Mouse (Mus musculus) stomach, embryonic 14.5 days (tissue): Measurements from ENCODE around the gene Gm26897. TPM values are rescaled to one million over a fixed set of nuclear protein-coding genes. Genes with fewer than 3 reads are reported as not detected.

Source experiments
- ATAC-seq: fragments of 200-750 bp; cut with Nextera tagmentation; 2 replicates; pipeline ENCODE4 v1.8.0; 2017; ENCODE audit warnings: low read depth, moderate TSS enrichment; ENCODE audit not compliant: insufficient number of reproducible peaks, insufficient read depth, low FRiP score
- H3K27ac ChIP-seq: fragments of 300-500 bp; sonication (generic); 2 replicates; pipeline ENCODE4 v1.5.1; 2014; ENCODE audit warnings: mild to moderate bottlenecking, low read length, moderate library complexity, mixed read lengths
- H3K27me3 ChIP-seq: fragments of 300-500 bp; sonication (generic); 2 replicates; pipeline ENCODE4 v1.6.1; 2014; ENCODE audit warnings: low read length, control low read depth, mixed read lengths; ENCODE audit not compliant: control insufficient read depth, insufficient read depth
- H3K36me3 ChIP-seq: fragments of 300-500 bp; sonication (generic); 2 replicates; pipeline ENCODE4 v1.6.1; 2014; ENCODE audit warnings: mild to moderate bottlenecking, control low read depth, low read length, moderate library complexity, mixed read lengths; ENCODE audit not compliant: control insufficient read depth, insufficient read depth
- H3K4me1 ChIP-seq: fragments of 300-500 bp; sonication (generic); 2 replicates; pipeline ENCODE4 v1.6.1; 2014; ENCODE audit warnings: low read length, control low read depth, mixed read lengths; ENCODE audit not compliant: control insufficient read depth, insufficient read depth
- H3K4me2 ChIP-seq: fragments of 300-500 bp; sonication (generic); replicated peaks from 2 replicates; pipeline ENCODE4 v1.6.1; 2014; ENCODE audit warnings: low read depth, low read length, control low read depth
- H3K4me3 ChIP-seq: fragments of 300-500 bp; sonication (generic); 2 replicates; pipeline ENCODE4 v1.5.1; 2014; ENCODE audit warnings: low read depth, low read length, control low read depth
- H3K9ac ChIP-seq: fragments of 300-500 bp; sonication (generic); replicated peaks from 2 replicates; pipeline ENCODE4 v1.6.1; 2014; ENCODE audit warnings: low read depth, mild to moderate bottlenecking, control low read depth, low read length, moderate library complexity, mixed read lengths
- H3K9me3 ChIP-seq: fragments of 300-500 bp; sonication (generic); 2 replicates; pipeline ENCODE4 v1.6.1; 2016; ENCODE audit warnings: low read depth, low read length, control low read depth; ENCODE audit not compliant: control insufficient read depth
- WGBS: fragments of 180-500 bp; shearing (Covaris S2); extraction: QIAGEN DNeasy Blood & Tissue Kit; methylation state at CpG from one replicate; pipeline ENCODE4 v1.1.7; 2014; 5-methylcytosine and 5-hydroxymethylcytosine counted together
- polyA plus RNA-seq: library from polyadenylated mRNA; unstranded; fragments of >200 nt; fragmentation: Nextera tagmentation; extraction: Ambion mirVana; gene quantifications from 2 replicates; pipeline ENCODE4 v1.2.1, GENCODE M21; 2014

Gene Gm26897
- polyA plus RNA-seq, 1 experiment from 2014 or later, result not detected

GRCm38 (mm10) chr5:111760721-111761480, 27.2 kb downstream of the Gm26897 start:
- Histone ChIP-seq H3K27ac (no peak overlapping the region), H3K4me2 (peak overlapping the region; percentile 55), H3K4me1 (no peaks in the 10 kb centered on the region; the same call in none of the 2 replicates), H3K27me3 (no peaks in the 10 kb centered on the region), H3K9me3 (no peaks in the 10 kb centered on the region), H3K9ac (no peak overlapping the region), H3K36me3 (no peaks in the 10 kb centered on the region), H3K4me3 (peak overlapping the region; percentile 24)
- no peak for ATAC-seq
- WGBS, result 22% methylated on average over 10 of the region's 10 CpGs

GRCm38 (mm10) chr5:111761574-111761973, 27.9 kb downstream of the Gm26897 start:
- under 1% methylated on average over 12 of the region's 12 CpGs for WGBS
- no peak overlapping the region for H3K9ac ChIP-seq
- no peaks in the 10 kb centered on the region; the same call in none of the 2 replicates for H3K4me1 ChIP-seq
- ATAC-seq, result no peak
- H3K4me2 ChIP-seq, result peak overlapping the region; percentile 55
- no peaks in the 10 kb centered on the region for H3K36me3 ChIP-seq
- H3K27me3 ChIP-seq, result no peaks in the 10 kb centered on the region
- H3K9me3 ChIP-seq, result no peaks in the 10 kb centered on the region
- peak overlapping the region; percentile 24 for H3K4me3 ChIP-seq
- H3K27ac ChIP-seq, result no peak overlapping the region

DNA sequence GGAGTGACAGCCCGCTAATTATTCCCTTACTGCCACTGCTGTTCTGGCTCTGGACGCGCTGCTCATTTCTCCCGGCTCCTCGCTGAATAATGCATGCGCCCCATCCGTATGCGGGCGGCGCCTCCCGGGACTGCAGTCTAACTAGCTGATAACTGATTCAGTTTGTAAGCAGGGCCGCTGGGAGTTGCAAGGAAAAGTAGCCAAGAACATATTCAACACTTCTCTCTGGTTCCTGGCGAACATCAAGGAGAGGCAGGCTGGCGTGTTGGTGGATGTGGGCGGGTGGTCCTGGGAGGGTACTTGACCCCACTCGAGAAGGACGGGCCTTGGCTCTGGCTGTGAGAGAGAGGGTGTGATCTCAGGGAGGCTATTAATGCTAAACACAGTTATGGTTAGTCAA, 28.4 kb downstream of the Gm26897 start:
- WGBS, result 10% methylated on average over 17 of the region's 17 CpGs
- peak overlapping the region; percentile 24; the same call in 1 of the 2 replicates for H3K4me3 ChIP-seq
- peak overlapping the region; percentile 48 for H3K27ac ChIP-seq
- H3K27me3 ChIP-seq, result no peaks in the 10 kb centered on the region
- H3K4me1 ChIP-seq, result no peaks in the 10 kb centered on the region; the same call in none of the 2 replicates
- ATAC-seq, result no peak
- H3K36me3 ChIP-seq, result no peaks in the 10 kb centered on the region
- peak overlapping the region; percentile 55 for H3K4me2 ChIP-seq
- no peak overlapping the region for H3K9ac ChIP-seq
- H3K9me3 ChIP-seq, result no peaks in the 10 kb centered on the region

GRCm38 (mm10) chr5:111765671-111766290, 32.1 kb downstream of the Gm26897 start:
- no peak overlapping the region for H3K4me3 ChIP-seq
- H3K36me3 ChIP-seq, result no peaks in the 10 kb centered on the region
- H3K27ac ChIP-seq, result no peak overlapping the region
- H3K4me2 ChIP-seq, result no peak overlapping the region
- no peak for ATAC-seq
- WGBS, result 75% methylated on average over 15 of the region's 15 CpGs
- H3K27me3 ChIP-seq, result no peaks in the 10 kb centered on the region
- peaks cover 9% of the 10 kb centered on the region for H3K4me1 ChIP-seq
- H3K9ac ChIP-seq, result no peak overlapping the region
- H3K9me3 ChIP-seq, result no peaks in the 10 kb centered on the region

DNA sequence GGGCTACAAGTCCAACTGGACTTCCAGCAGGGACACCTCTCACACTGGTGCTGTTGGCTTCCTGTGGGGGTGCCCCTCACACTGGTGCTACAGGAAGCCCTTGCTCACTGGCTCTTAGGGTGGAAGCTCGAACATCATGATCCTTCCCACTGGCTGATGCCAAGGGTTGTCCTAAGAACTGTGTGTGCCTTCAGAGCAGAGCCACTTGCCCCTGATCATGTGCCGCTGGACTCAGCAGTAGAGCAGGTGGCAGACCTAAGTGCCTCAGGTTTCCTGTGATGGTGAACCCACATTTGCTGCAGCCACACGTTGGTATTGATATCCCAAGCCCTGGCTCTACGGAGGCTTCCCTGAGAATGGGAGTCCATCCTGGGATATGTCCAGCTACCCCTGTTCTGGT, 33.0 kb downstream of the Gm26897 start:
- Histone ChIP-seq H3K27ac (no peak overlapping the region), H3K36me3 (no peaks in the 10 kb centered on the region), H3K4me1 (peaks cover 10% of the 10 kb centered on the region), H3K9ac (no peak overlapping the region), H3K4me3 (no peak overlapping the region), H3K27me3 (no peaks in the 10 kb centered on the region), H3K9me3 (no peaks in the 10 kb centered on the region), H3K4me2 (no peak overlapping the region)
- ATAC-seq, result no peak
- WGBS, result 87% methylated on average over 4 of the region's 4 CpGs

GRCm38 (mm10) chr5:111770266-111770665, 36.5 kb downstream of the Gm26897 start:
- peak; percentile 89 for ATAC-seq
- Histone ChIP-seq H3K9me3 (no peaks in the 10 kb centered on the region), H3K27me3 (no peaks in the 10 kb centered on the region), H3K4me3 (0 out of 2 replicates have a peak overlapping the region, but pooled peaks have one; percentile 1), H3K4me2 (peak overlapping the region; percentile 10), H3K4me1 (peaks cover 21% of the 10 kb centered on the region), H3K27ac (peak overlapping the region; percentile 53; the same call in 1 of the 2 replicates), H3K9ac (no peak overlapping the region), H3K36me3 (no peaks in the 10 kb centered on the region)
- 2% methylated on average over 15 of the region's 15 CpGs for WGBS

GRCm38 (mm10) chr5:111772127-111772526, 38.4 kb downstream of the Gm26897 start:
- Histone ChIP-seq H3K27me3 (no peaks in the 10 kb centered on the region), H3K4me3 (no peak overlapping the region), H3K36me3 (no peaks in the 10 kb centered on the region), H3K9me3 (no peaks in the 10 kb centered on the region), H3K27ac (peak overlapping the region; percentile 35; the same call in 1 of the 2 replicates), H3K4me1 (peaks cover 21% of the 10 kb centered on the region), H3K4me2 (no peak overlapping the region), H3K9ac (no peak overlapping the region)
- ATAC-seq, result no peak
- 33% methylated on average over 8 of the region's 8 CpGs for WGBS

DNA sequence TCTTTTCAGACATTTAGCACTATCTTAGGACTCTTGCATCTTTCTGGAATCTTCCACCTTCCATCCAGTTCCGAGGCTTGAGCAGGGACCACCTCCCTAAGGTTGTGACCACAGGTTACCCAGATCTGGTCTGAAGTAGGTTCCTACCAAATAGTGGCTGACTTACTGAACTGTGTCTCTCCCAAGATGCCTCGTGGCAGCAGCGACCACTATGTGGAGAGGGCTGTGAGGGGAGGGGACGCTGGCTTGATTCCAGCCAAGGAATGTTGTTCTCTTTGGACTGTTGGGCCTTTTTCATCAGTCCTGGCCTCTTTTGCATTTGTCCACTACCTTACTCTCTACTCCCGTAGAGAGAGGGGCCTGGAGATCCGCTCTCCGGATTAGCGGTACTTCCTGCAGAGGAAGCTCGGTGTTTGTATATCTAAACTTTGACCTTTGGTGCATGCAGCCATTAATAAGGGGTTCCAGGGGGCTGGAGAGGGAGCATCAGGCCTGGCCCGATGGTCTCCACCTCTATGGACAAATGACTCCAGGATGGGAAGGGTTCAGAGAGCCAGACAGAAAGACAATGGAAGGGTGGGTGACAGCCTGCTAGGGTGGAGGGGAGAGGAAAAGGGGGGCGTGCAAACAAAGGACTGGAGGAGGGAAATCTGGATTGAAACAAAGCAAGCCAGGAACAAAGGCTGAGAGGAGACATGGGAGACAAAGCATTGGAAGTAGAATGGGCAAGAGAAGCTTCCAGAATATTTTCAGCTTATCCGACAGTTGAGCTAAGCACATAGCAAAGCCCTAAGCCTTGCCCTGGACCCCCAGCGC, 39.1 kb downstream of the Gm26897 start:
- peak overlapping the region; percentile 35; the same call in 1 of the 2 replicates for H3K27ac ChIP-seq
- no peaks in the 10 kb centered on the region for H3K27me3 ChIP-seq
- 30% methylated on average over 13 of the region's 13 CpGs for WGBS
- no peak overlapping the region for H3K4me3 ChIP-seq
- H3K9ac ChIP-seq, result no peak overlapping the region
- peaks cover 21% of the 10 kb centered on the region for H3K4me1 ChIP-seq
- ATAC-seq, result no peak
- H3K4me2 ChIP-seq, result no peak overlapping the region
- no peaks in the 10 kb centered on the region for H3K9me3 ChIP-seq
- H3K36me3 ChIP-seq, result no peaks in the 10 kb centered on the region
